Mouse (Mus musculus) forebrain, embryonic 14.5 days (tissue): ENCODE results near the gene Ptprn2. TPM values are rescaled to one million over a fixed set of nuclear protein-coding genes. Genes with fewer than 3 reads are reported as not detected.

Experiments used
- ATAC-seq: fragments of 200-750 bp; cut with Nextera tagmentation; 2 replicates; pipeline ENCODE4 v1.8.0; 2017; ENCODE audit warnings: mild to moderate bottlenecking, moderate library complexity
- DNase-seq: peaks from one replicate; pipeline ENCODE4 v3.0.0-alpha.2; 2015; ENCODE audit warnings: low spot score
- H3K27ac ChIP-seq: fragments of 300-500 bp; sonication (generic); 2 replicates; pipeline ENCODE4 v1.5.1; 2014; ENCODE audit warnings: low read depth, mild to moderate bottlenecking, control low read depth, low read length, moderate library complexity
- H3K27me3 ChIP-seq: fragments of 300-500 bp; sonication (generic); replicated peaks from 2 replicates; pipeline ENCODE4 v1.6.1; 2014; ENCODE audit warnings: low read length, control low read depth, mixed read lengths; ENCODE audit not compliant: control insufficient read depth, insufficient read depth
- H3K36me3 ChIP-seq: fragments of 300-500 bp; sonication (generic); 2 replicates; pipeline ENCODE4 v1.6.1; 2014; ENCODE audit warnings: low read length, control low read depth; ENCODE audit not compliant: control insufficient read depth, insufficient read depth
- H3K4me1 ChIP-seq: fragments of 300-500 bp; sonication (generic); 2 replicates; pipeline ENCODE4 v1.6.1; 2014; ENCODE audit warnings: antibody characterized with exemption, low read length, control low read depth; ENCODE audit not compliant: control insufficient read depth, insufficient read depth
- H3K4me2 ChIP-seq: fragments of 300-500 bp; sonication (generic); 2 replicates; pipeline ENCODE4 v1.6.1; 2014; ENCODE audit warnings: mild to moderate bottlenecking, control low read depth, low read length
- H3K4me3 ChIP-seq: fragments of 300-500 bp; sonication (generic); 2 replicates; pipeline ENCODE4 v1.5.1; 2014; ENCODE audit warnings: low read depth, low read length, control low read depth
- H3K9ac ChIP-seq: fragments of 300-500 bp; sonication (generic); 2 replicates; pipeline ENCODE4 v1.6.1; 2014; ENCODE audit warnings: mild to moderate bottlenecking, low read length, control low read depth, moderate library complexity
- H3K9me3 ChIP-seq: fragments of 300-500 bp; sonication (generic); replicated peaks from 2 replicates; pipeline ENCODE4 v1.6.1; 2016; ENCODE audit warnings: low read length, control low read depth, mixed read lengths; ENCODE audit not compliant: control insufficient read depth
- WGBS: fragments of 180-500 bp; shearing (Covaris S2); extraction: QIAGEN DNeasy Blood & Tissue Kit; methylation state at CpG from one replicate; pipeline ENCODE4 v1.1.7; 2014; 5-methylcytosine and 5-hydroxymethylcytosine counted together
- polyA plus RNA-seq: library from polyadenylated mRNA; unstranded; fragments of >200 nt; fragmentation: Nextera tagmentation; extraction: Ambion mirVana; gene quantifications from 2 replicates; pipeline ENCODE4 v1.2.1, GENCODE M21; 2014

Ptprn2 gene
- polyA plus RNA-seq, 1 experiment from 2014 or later = 4.1 TPM

DNA sequence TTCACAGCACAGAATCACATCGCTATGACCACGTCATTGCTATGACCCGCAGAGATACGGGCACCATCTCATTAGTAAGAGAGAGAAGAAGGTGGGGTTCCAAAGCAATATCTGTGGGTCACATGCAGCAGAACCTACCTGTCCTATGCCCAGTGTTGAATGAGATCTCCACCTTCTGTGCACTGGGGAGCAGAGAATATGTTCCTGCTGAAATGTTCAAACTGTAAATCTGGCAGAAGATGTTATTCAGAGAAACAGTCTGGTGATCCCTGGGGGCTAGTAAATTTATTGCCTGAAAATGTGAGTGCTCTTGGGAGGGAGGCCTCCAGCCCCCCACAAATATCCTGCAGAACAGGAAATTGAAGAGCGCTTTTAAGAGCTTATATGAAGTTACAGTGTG is 490.0 kb downstream of the Ptprn2 start:
- Histone ChIP-seq H3K4me3 (no peak overlapping the region), H3K4me2 (no peak overlapping the region), H3K9me3 (no peaks in the 10 kb centered on the region), H3K4me1 (no peaks in the 10 kb centered on the region; the same call in 1 of the 2 replicates), H3K36me3 (no peaks in the 10 kb centered on the region), H3K9ac (no peak overlapping the region), H3K27me3 (no peaks in the 10 kb centered on the region), H3K27ac (no peak overlapping the region)
- DNase-seq (no peak), ATAC-seq (no peak)
- WGBS = 88% methylated on average over 5 of the region's 5 CpGs

DNA sequence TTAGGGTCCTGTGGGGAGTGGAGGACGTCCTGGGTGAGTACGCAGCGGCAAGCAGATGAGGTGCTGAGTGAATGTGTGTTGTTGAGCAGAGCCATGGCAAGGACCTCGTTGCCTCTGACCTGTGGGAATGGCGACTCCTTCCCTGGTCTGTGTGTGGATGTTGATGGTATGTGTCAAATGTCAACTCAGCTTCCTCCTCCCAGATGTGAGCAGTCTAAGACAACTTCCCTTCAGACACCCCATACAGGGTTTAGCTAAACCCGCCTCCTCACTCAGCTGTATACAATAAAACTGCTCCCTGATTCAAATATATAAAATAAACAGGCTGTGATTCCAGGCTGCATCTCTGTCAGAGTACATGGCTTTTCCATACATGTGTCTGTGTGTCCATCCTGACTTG is 491.5 kb downstream of the Ptprn2 start:
- Histone ChIP-seq H3K27me3 (no peaks in the 10 kb centered on the region), H3K4me2 (no peak overlapping the region), H3K4me1 (no peaks in the 10 kb centered on the region; the same call in 1 of the 2 replicates), H3K36me3 (no peaks in the 10 kb centered on the region), H3K4me3 (no peak overlapping the region), H3K9ac (no peak overlapping the region), H3K9me3 (no peaks in the 10 kb centered on the region), H3K27ac (no peak overlapping the region)
- ATAC-seq (no peak), DNase-seq (no peak)
- WGBS = 88% methylated on average over 6 of the region's 6 CpGs

DNA sequence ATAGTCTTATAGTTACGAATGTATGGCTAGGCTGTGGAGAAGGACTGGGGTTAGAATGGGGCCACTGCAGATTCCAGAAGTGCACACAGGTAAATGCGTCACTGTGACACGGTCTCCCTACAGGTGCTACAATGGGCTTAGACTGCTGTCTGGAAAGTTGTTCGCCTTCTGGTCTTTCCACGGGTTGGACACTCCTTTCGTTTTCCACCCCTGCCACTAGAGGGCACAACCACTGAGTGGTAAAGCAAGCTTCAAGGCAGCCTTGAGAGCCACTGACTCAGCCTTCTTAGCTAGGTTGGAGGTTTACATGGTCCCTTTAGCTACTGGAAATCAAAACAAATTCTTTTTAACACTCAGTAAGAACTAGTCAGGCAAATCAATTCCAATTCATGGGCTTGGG is 492.7 kb downstream of the Ptprn2 start:
- DNase-seq = no peak
- Histone ChIP-seq H3K4me2 (no peak overlapping the region), H3K9me3 (no peaks in the 10 kb centered on the region), H3K27ac (no peak overlapping the region), H3K4me1 (no peaks in the 10 kb centered on the region; the same call in 1 of the 2 replicates), H3K36me3 (no peaks in the 10 kb centered on the region), H3K9ac (no peak overlapping the region), H3K4me3 (no peak overlapping the region), H3K27me3 (no peaks in the 10 kb centered on the region)
- no peak for ATAC-seq
- WGBS = 89% methylated on average over 6 of the region's 6 CpGs

DNA sequence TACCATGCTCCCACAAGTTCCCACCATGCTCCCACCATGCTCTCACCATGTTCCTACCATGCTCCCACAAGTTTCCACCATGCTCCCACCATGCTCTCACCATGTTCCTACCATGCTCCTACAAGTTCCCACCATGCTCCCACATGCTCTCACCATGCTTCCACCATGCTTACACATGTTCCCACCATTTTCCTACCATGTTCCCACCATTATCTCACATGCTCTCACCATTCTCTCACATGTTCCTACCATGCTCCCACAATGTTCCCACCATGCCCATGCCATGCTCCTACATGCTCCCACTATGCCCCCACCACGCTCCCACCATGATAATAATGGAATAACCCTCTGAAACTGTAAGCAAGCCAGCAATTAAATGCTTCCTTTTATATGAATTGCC is 495.8 kb downstream of the Ptprn2 start:
- no peak for ATAC-seq

DNA sequence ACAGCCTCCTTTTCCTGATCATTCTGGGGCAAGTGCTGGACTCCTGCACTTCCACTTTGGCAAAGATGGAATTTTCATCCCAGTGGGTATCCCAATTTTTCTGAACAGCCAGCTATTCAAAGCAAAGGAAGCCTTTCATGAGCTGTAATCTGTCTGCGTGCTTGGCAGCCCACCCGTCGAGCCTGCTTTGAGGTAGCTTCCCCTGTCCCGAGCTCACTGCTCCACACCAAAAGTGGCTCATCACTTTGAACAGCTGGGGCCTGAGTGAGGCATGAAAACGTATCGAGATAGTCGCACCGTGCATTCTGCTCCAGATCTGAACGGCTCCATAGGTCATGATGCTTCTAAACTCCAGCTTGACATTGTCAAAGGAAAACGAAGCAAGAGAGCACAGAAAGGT is 503.6 kb downstream of the Ptprn2 start:
- WGBS = 21% methylated on average over 10 of the region's 10 CpGs
- H3K36me3 ChIP-seq = no peaks in the 10 kb centered on the region
- no peak overlapping the region for H3K27ac ChIP-seq
- DNase-seq = peak; percentile 42
- no peak overlapping the region for H3K4me2 ChIP-seq
- H3K9ac ChIP-seq = no peak overlapping the region
- H3K4me1 ChIP-seq = no peaks in the 10 kb centered on the region
- H3K4me3 ChIP-seq = no peak overlapping the region
- no peaks in the 10 kb centered on the region for H3K27me3 ChIP-seq
- H3K9me3 ChIP-seq = no peaks in the 10 kb centered on the region
- ATAC-seq = peak; percentile 32; the same call in 1 of the 2 replicates

More for the DNA sequence above, 495.8 kb downstream of the Ptprn2 start:
- WGBS = 91% methylated on average over 1 of the region's 1 CpGs
- Histone ChIP-seq H3K36me3 (no peaks in the 10 kb centered on the region), H3K4me2 (no peak overlapping the region), H3K27me3 (no peaks in the 10 kb centered on the region), H3K4me3 (no peak overlapping the region), H3K9ac (no peak overlapping the region), H3K27ac (no peak overlapping the region), H3K9me3 (no peaks in the 10 kb centered on the region), H3K4me1 (no peaks in the 10 kb centered on the region; the same call in 1 of the 2 replicates)
- DNase-seq = no peak

DNA sequence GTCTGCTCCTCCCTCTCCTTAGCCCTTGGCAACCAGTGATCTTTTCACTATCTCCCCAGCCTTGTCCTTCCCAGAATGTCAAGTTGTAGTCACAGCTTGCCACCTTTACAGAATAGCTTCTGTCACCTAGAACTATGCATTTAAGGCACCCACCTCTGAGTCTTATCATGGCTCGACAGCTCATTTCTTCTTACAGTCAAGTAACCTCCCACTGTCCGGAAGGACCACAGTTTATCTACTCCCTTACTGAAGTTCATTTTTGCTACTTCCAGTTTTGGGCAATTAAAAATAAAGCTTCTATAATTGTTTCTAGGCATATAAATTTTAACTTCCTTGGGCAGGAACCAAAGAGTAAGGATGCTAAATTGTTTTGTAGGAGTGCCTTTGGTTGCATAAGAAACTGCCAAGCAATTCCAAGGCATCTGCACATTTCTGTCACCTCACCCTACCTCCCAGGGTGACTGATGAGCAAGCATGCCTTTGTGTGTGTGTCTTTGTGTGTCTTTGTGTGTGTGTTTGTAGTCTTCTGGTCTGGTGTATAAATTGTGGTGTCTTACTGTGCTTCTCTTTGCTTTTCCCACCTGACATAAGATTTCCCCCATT is 516.1 kb downstream of the Ptprn2 start:
- Histone ChIP-seq H3K27me3 (no peaks in the 10 kb centered on the region), H3K9me3 (no peaks in the 10 kb centered on the region), H3K4me2 (no peak overlapping the region), H3K9ac (no peak overlapping the region), H3K27ac (no peak overlapping the region), H3K4me3 (no peak overlapping the region), H3K4me1 (no peaks in the 10 kb centered on the region), H3K36me3 (no peaks in the 10 kb centered on the region)
- 89% methylated on average over 2 of the region's 2 CpGs for WGBS
- no peak for DNase-seq
- no peak for ATAC-seq

DNA sequence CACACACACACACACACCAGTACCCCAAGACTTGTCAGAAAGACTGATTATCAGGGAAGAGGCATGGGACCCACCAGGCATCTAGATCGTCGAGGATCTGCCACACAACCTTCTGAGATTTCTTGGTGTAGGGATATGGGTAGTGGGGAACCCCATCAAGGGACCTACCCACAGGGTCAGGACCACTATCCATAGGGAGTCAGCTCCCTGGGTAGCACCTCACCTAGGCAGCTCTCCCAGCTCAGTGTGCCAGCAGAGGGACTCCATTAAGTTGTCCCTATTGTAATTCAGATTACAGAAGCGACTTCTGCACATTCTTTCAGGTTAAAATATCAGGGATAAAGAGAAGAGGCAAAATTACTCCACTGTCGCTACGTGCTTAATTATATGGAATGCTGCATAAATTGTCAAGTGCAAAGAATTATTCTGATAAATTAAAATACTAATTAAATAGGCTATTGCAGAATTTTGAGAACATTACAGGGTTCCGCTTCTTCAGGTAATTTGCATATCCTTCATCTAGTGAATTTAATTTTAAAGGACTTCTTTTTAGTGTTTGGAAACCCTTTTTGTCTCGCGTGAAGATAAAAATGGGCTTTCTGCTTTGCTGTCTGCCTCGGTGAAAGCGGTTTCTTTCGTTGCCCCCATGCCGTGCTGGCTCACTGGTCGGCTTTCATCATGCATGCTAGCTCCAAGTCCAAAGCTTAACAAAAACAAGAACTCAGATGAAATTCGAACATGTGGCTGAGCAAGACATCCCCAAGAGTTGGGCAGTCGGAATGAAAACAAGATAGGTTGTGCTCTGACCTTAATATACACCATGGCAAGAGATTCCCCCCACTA is 531.5 kb downstream of the Ptprn2 start:
- Histone ChIP-seq H3K4me2 (no peak overlapping the region), H3K9ac (no peak overlapping the region; the same call in 1 of the 2 replicates), H3K27ac (peak overlapping the region; percentile 10; the same call in 1 of the 2 replicates), H3K27me3 (no peaks in the 10 kb centered on the region), H3K4me3 (no peak overlapping the region), H3K9me3 (no peaks in the 10 kb centered on the region), H3K36me3 (no peaks in the 10 kb centered on the region), H3K4me1 (no peaks in the 10 kb centered on the region; the same call in 1 of the 2 replicates)
- DNase-seq (peak; percentile 41), ATAC-seq (peak; percentile 56)
- 34% methylated on average over 15 of the region's 15 CpGs for WGBS

DNA sequence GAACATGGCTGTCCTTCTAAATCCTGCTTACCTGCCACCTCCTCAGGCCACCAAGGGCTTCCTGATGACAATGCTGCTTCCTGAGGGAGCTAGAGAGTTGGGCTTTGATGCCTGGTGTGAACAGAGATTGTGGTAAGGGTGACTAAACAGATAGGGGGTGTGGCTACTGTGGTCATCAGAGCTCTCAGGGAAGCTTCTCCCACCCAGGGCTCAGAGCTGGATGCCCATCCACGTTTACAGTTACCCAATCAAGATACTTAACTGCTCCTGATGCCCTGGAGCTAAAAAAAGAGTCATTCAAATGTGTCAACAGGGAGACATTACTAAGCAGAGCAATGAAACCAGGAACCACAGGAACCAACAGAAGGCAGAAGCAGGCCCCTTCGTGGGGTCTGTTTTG is 532.4 kb downstream of the Ptprn2 start:
- Histone ChIP-seq H3K9me3 (no peaks in the 10 kb centered on the region), H3K4me1 (no peaks in the 10 kb centered on the region; the same call in 1 of the 2 replicates), H3K27ac (0 out of 2 replicates have a peak overlapping the region, but pooled peaks have one; percentile 10), H3K9ac (no peak overlapping the region), H3K4me2 (no peak overlapping the region), H3K27me3 (no peaks in the 10 kb centered on the region), H3K36me3 (no peaks in the 10 kb centered on the region), H3K4me3 (no peak overlapping the region)
- 11% methylated on average over 2 of the region's 2 CpGs for WGBS
- DNase-seq (no peak), ATAC-seq (no peak; the same call in 1 of the 2 replicates)

DNA sequence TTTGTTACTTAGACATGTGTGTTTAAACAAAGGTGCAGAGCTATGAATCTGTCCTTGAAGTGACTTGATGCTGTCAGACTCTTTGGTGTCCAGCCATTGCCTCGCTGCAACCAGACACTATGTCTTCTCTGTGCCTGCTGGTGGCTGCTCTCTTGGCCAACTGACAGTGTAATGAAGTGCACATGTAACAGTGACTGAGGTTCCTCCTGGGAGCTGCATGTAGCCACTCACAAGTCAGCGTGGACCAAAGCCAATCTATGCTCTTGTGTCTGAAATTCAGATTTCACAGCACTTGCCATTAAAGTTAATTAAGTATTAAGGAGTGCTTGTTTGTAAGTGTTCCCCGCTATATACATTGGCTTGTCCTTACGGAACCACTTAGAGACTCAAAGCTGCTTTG is 537.7 kb downstream of the Ptprn2 start:
- 81% methylated on average over 4 of the region's 4 CpGs for WGBS

More for the DNA sequence above, 537.7 kb downstream of the Ptprn2 start:
- DNase-seq (no peak), ATAC-seq (no peak)
- H3K9ac ChIP-seq = no peak overlapping the region
- H3K27ac ChIP-seq = no peak overlapping the region
- H3K27me3 ChIP-seq = no peaks in the 10 kb centered on the region
- no peaks in the 10 kb centered on the region for H3K36me3 ChIP-seq
- no peak overlapping the region for H3K4me2 ChIP-seq
- H3K9me3 ChIP-seq = no peaks in the 10 kb centered on the region
- H3K4me3 ChIP-seq = no peak overlapping the region
- peaks cover 9% of the 10 kb centered on the region for H3K4me1 ChIP-seq
